Mouse (Mus musculus) right cerebral cortex, postnatal 25 days (tissue): ENCODE results near the gene Gsg1l.
A peak's percentile ranks its signal among the peaks of the same experiment; 100 is the strongest.

ENCODE experiments used
- DNase-seq: peaks from one replicate; pipeline ENCODE4 v3.0.0; 2022

Gsg1l gene

DNA sequence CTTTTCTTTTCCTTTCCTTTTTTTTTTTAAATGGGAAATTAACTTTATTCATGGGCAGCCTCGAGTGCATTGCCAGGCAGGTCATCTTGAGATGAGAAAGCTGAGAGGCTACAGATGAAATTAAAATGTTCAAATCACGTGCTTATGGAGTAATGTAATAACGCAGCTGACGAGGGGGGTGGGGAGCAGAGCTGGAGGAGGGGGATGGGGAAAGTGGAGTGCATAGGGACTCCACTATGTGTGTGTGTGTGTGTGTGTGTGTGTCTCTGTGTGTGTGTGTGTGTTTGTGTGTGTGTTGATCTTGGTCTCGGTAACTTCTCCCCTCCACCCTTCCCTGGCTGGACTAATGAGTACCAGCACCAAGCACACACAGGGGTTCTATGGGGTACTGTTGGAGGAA, 150.6 kb downstream of the Gsg1l start:
- DNase-seq = no peak

GRCm38 (mm10) chr7:125924044-125924443, 158.2 kb downstream of the Gsg1l start:
- no peak for DNase-seq

- DNase-seq = no peak
Measured at GRCm38 (mm10) chr7:125920801-125921200, 161.4 kb downstream of the Gsg1l start.

GRCm38 (mm10) chr7:125900386-125901161, 181.6 kb downstream of the Gsg1l start:
- DNase-seq = no peak

DNA sequence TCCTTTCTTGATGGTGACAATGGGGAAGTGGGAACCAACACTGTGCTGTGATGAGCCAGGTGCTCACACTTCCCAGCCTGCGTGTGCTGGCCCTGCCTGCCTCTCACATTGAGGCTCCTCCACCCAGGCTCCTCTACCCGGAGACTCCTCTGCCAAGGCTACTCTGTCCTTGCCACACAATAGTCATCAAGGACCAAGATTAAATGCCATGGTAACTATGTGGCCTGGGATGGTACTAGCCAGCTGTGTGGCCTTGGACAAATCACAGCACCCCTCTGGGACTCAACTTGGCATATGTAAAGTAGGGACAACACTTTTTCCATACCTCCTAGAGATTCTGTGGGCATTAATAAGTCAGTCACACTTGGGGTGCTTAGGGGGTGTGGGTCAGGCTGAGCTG, 182.3 kb downstream of the Gsg1l start:
- no peak for DNase-seq

DNA sequence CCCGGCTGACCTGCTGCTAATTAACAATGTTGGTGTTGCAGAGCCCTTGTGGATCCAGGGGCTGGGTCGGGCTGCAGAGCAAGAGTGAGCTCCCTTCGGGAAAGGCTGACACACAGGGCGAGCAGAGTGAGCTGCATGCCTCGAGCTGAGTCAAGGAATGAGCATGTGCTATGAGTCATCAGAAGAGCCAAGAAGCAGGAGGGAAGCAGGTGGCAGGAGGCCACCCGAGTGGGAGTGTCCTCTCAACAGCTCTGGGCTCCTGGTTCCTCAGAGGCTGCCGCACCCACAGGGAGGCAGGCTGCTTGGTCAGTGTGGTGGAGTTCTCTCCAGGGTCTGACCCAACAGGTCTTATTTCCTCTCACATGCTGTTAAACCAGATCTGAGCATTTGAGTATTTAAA, 183.2 kb downstream of the Gsg1l start:
- DNase-seq = peak; percentile 80

DNA sequence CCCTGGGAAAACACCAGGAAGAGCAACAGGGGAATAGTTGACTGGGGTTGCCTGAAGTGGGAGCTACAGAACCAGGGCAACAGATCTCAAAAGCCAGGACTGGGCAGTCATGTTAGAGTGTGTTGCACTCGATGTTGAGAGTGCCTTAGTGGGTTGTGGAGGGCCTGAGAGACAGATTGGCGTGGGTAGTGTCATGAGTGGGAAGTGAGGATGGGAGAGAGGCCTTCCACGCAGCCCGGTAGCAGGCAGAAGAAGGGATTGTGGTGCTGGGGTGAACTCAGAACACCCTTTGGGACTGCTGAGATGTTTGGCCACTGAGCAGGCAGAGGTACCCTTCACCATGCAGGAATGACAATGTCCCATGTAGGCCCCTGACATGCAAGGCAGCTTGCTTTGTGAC, 185.2 kb downstream of the Gsg1l start:
- no peak for DNase-seq

DNA sequence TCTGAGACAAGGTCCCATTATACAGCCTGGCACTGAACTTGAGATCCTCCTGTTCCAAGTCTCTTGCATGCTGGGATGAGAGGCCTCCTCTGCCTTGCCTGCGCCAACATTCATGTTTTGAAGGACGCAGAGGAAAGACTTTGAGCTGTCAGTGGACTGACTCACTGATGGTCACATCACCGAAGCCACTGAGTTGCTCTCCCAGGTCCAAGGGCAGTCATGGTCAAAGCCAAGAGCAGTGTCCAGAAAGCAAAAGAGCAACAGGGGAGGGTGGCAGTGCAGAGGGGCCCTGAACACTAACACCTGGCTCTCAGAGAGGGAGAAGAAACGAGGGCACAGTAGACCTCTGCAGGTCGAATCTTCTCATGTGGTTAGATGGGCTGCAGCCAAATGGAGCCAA, 188.6 kb downstream of the Gsg1l start:
- DNase-seq = no peak

DNA sequence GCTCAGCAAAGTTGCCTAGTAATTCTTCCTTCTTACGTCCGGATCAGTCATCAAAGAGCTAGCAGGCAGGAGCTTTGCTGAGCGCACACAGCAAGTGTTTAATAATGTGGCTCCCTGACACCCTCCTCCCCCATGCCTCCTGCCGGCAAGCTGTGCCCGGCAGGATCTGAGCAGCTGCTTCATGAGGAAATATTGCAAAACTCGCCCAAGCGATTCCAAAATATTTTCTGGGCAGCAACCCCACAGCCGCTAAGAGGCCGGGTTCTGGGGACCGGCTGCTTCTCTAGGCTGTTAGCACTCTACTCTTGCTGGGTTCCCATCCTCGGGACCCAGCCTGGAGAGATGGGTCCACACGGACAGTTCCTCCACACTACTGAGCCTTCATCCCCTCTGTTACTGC, 193.8 kb downstream of the Gsg1l start:
- peak; percentile 75 for DNase-seq

- DNase-seq = no peak
Measured at GRCm38 (mm10) chr7:125887761-125888160, 194.4 kb downstream of the Gsg1l start.

DNA sequence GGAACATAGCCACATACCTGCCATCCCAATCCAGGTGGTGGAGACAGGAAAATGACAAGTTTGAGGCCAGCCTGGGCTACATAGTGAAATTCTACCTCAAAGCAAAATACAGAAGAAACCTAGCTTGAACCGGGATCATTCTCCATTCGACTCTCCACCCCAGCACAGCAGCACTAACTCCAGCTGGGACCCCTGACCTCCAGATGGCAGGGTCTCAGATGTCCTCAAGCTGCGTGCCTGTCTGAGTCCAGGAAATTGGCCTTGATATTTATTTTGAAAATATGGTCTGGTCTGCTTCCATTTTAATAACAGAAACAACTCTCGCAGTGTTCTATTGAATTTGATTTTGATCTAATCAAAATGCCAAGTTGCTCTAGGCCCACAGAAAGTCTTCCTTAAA, 195.1 kb downstream of the Gsg1l start:
- no peak for DNase-seq

- DNase-seq = no peak
Measured at GRCm38 (mm10) chr7:125886116-125886680, 196.0 kb downstream of the Gsg1l start.

- DNase-seq = no peak
Measured at GRCm38 (mm10) chr7:125883232-125883631, 199.0 kb downstream of the Gsg1l start.

DNA sequence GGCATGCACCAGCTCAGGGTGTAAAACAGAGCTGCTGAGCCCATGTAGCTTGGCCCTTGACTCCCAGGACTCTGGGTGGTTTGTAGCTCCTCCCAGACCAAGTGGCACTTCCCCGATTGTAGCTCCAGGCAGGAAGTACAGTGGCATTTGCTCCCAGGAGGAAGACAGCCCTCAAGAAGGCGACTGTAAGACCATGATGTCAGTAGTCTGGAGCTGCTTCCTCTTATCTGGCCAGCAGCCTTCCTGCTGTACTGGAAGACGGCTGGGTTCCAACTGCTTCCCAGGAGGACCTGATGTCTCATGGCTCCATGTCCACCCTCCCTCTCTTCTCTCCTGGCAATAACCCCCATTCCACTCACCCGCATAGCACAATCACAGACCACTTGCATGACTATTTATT, 204.2 kb downstream of the Gsg1l start:
- DNase-seq = no peak

DNA sequence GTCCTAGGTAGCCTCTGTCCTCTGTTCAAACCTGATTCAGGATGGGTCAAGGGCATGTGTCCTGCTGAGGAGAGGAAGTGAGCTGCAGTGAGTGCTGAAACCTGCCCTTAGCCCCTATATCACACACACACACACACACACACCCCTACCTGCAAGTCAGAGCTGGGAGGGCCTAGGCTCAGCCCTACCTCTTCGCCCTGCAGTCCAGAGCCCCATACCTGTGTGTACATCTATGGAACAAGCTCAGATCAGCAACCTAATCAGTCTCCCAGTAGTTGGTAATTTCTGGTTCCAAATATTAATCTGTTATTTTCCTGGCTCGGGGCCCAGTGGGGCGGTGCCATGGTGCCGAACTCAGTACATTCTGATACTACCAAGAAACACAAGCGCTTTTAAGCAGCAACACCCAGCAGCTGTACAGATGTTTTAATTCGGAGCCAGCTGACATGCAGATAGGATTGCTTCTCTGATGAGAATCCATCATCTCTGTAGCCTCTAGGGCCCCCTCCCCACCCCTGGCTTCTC, 208.2 kb downstream of the Gsg1l start:
- no peak for DNase-seq

GRCm38 (mm10) chr7:125872874-125873273, 209.3 kb downstream of the Gsg1l start:
- no peak for DNase-seq

DNA sequence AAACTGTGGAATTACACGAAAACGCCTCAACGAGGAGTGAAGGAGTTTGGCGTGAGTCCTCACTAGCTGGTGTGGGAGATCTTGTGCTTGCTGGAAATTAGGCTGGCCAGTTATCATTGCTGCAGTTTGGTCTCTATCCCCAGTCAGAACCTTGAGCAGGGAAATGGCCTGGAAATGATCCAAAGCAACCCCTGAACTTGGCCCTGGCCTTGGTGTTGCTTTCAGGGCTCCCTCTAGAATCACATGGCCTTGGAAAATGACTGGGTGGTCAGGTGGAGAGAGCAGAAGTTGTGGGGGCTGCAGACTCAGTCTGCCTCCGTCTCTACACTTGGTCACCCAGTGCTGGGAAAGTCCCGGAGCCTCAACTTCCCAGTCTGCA, 210.0 kb downstream of the Gsg1l start:
- no peak for DNase-seq

- DNase-seq = peak; percentile 29
Measured at GRCm38 (mm10) chr7:125871404-125872201, 210.6 kb downstream of the Gsg1l start.

GRCm38 (mm10) chr7:125868570-125868969, 213.6 kb downstream of the Gsg1l start:
- no peak for DNase-seq

DNA sequence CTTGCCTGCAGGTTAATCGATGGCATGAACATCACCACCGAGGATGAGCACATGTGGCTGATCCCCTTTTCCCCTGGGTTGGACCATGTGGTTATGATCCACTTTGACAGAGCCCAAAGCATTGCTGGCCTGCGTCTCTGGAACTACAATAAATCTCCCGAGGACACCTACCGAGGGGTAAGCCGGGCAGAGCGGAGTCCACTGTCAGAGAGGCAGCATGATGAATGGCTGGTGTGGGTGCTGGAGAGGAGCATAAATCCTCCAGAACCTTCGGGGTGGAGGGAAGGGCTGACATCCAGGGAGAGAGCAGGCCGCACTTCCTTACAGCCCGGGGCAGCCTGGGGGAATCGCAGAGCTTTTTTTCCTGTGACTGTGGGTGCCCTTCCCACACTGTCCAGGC, 217.0 kb downstream of the Gsg1l start:
- no peak for DNase-seq

GRCm38 (mm10) chr7:125864026-125864425, 218.2 kb downstream of the Gsg1l start:
- no peak for DNase-seq

GRCm38 (mm10) chr7:125860421-125860820, 221.8 kb downstream of the Gsg1l start:
- DNase-seq = no peak

- no peak for DNase-seq
Measured at GRCm38 (mm10) chr7:125859564-125859963, 222.6 kb downstream of the Gsg1l start.

DNA sequence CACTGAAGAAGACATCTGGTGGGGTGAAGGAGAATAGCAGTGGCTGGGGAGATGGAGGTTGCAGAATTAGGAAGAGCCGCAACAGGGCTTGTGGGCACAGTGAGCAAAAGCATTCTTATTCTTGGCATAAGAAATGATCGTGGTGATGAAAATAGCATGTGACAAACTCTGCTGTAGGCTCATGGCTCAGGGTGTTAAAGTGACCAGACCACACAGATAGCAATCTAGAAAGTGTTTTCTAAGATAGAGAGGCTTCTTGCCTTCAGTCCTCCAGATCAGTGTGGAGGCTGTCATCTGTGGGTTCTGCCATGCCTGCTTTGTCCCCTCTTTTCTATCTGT, 234.7 kb downstream of the Gsg1l start:
- DNase-seq = peak; percentile 10
